Mouse (Mus musculus): ENCODE data around the gene Nos2.

DNA sequence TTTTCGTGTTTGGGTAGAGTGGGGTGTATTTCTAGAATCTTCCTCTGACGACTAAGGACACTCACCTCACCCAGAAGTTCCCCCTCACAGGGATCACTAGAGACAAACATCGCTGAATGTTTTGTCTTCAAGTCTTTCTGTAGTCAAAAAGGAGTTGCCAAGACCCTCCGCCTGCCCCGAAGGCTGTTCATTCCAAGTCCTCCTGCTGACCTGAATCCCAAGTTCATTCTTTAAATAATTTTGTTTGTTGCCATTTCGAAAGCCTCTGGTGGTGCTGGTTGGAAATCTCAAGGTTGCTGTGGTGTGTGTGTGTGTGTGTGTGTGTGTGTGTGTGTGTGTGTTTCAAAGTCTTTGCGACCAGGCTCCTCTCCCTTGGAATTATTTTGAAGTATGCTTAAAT is 13.7 kb downstream of the Nos2 start:
- TF ChIP-seq CTCF (IDR thresholded peaks at IDR 0.05) (no peak), EP300 (IDR thresholded peaks at IDR 0.05) (no peak)
